Mouse (Mus musculus): Measurements from ENCODE around the gene Pkn3. TPM values are rescaled to one million over a fixed set of nuclear protein-coding genes. Genes with fewer than 3 reads are reported as not detected.
"Not testable (repeated sequence)": the region's sequence is repeated elsewhere in the genome, so short reads cannot be mapped to it uniquely, and the experiment has no call there.

Pkn3 gene
- total RNA-seq, 2 experiments from 2014 or later = 1.2 to 1.9 TPM

GRCm38 (mm10) chr2:30134378-30134711, 56.9 kb downstream of the Pkn3 start:
- no peak for DNase-seq (ENCODE audit: extremely low spot score in 1 of 2, low spot score in 1 of 2)

- no peak for DNase-seq (ENCODE audit: extremely low spot score in 1 of 2, low spot score in 1 of 2)
Observed at GRCm38 (mm10) chr2:30134928-30135620, 57.6 kb downstream of the Pkn3 start.

DNA sequence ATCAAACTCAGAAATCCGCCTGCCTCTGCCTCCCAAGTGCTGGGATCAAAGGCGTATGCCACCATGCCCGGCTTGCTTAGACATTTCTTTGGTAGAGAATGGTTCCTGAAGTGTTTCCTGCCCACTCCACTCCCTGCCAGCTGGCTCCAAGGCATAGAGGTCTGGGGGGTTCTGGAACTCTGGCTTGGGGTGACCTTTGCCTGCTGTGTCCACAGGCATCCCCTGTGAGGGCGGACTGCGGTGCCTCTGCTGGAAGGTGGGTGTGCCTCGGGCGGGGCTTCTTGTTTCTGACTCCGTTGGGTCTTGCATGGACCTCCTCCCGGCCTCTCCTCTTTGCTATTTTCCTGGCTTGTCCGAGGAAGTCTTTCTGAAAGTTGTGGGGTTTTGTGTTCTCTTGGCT, 59.0 kb downstream of the Pkn3 start:
- no peak for DNase-seq (ENCODE audit: extremely low spot score in 1 of 2, low spot score in 1 of 2)

DNA sequence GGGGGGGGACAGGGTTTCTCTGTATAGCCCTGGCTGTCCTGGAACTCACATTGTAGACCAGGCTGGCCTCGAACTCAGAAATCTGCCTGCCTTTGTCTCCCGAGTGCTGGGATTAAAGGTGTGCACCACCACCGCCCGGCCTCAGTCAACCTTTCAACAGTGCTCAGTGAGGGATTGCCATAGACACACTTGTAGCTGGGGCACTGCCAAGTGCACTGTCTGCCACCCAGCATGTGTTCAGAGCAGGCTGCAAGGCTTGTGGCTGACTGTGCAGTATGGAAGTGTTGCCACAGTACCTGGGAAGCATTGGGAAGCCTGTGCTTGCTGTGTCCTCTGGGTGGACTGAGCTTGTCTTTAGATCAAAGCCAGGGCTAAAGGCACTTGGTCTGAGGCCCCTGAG, 62.5 kb downstream of the Pkn3 start:
- not testable (repeated sequence) for DNase-seq (ENCODE audit: extremely low spot score in 1 of 2, low spot score in 1 of 2)

Other genes with a start within 250 kb of the Pkn3 start
- 1 to 10 TPM; 6.7 to 9.6 TPM for gene Cercam, start 208.5 kb upstream of the Pkn3 start, total RNA-seq (2021)
- 100 to 1,000 TPM in 1 of 2 experiments, 10 to 100 TPM in 1; 78.2 to 115 TPM for gene Odf2, start 188.5 kb upstream of the Pkn3 start, total RNA-seq (2021)
- 10 to 100 TPM; 37.9 to 39.3 TPM for gene Gle1, start 142.3 kb upstream of the Pkn3 start, total RNA-seq (2021)
- 100 to 1,000 TPM; 838 to 951 TPM for gene Sptan1, start 112.1 kb upstream of the Pkn3 start, total RNA-seq (2021)
- 10 to 100 TPM; 32.5 to 33.0 TPM for gene Wdr34, start 28.8 kb upstream of the Pkn3 start, total RNA-seq (2021)
- gene Set, start 20.3 kb upstream of the Pkn3 start, total RNA-seq (2021) = 100 to 1,000 TPM; 187 to 188 TPM
- 10 to 100 TPM in 1 of 2 experiments, 1 to 10 TPM in 1; 9.9 to 11.4 TPM for gene Zdhhc12, start 16.0 kb downstream of the Pkn3 start, total RNA-seq (2021)
- gene Zer1, start 46.9 kb downstream of the Pkn3 start, total RNA-seq (2021) = 100 to 1,000 TPM; 191 to 213 TPM
- gene Tbc1d13, start 56.1 kb downstream of the Pkn3 start, total RNA-seq (2021) = 10 to 100 TPM; 59.0 to 61.6 TPM
- 10 to 100 TPM; 22.7 to 25.0 TPM for gene Endog, start 93.8 kb downstream of the Pkn3 start, total RNA-seq (2021)
- gene Spout1, start 100.8 kb downstream of the Pkn3 start, total RNA-seq (2021) = 10 to 100 TPM; 35.1 to 35.4 TPM
- gene Kyat1, start 128.2 kb downstream of the Pkn3 start, total RNA-seq (2021) = 10 to 100 TPM; 17.1 to 18.4 TPM
- 10 to 100 TPM; 57.1 to 60.7 TPM for gene Lrrc8a, start 160.0 kb downstream of the Pkn3 start, total RNA-seq (2021)
- gene Gm28035, start 162.9 kb downstream of the Pkn3 start, total RNA-seq (2021) = 1 to 10 TPM; 6.1 to 7.4 TPM
- gene Phyhd1, start 188.5 kb downstream of the Pkn3 start, total RNA-seq (2021) = 10 to 100 TPM; 18.6 to 24.8 TPM
- not detected for gene Gm28038, start 203.4 kb downstream of the Pkn3 start, total RNA-seq (2021)
- gene Dolk, start 208.7 kb downstream of the Pkn3 start, total RNA-seq (2021) = 10 to 100 TPM; 24.3 to 25.7 TPM
- 10 to 100 TPM; 18.7 to 22.0 TPM for gene Nup188, start 208.7 kb downstream of the Pkn3 start, total RNA-seq (2021)

All from layer of hippocampus, postnatal 25 days (tissue).